Mouse (Mus musculus): ENCODE measurements around the gene Phyhipl. TPM values are rescaled to one million over a fixed set of nuclear protein-coding genes. Genes with fewer than 3 reads are reported as not detected.

Gene Phyhipl
- polyA plus RNA-seq, 1 experiment from 2014 or later = 4.5 TPM

- no peaks in the 10 kb centered on the region for H3K36me3 ChIP-seq (ENCODE audit: control insufficient read depth, insufficient read depth, low read length)
- H3K9ac ChIP-seq (replicated peaks; ENCODE audit: low read depth, low read length) = no peak overlapping the region
- H3K4me3 ChIP-seq (ENCODE audit: low read depth, low read length) = no peak overlapping the region
- H3K9me3 ChIP-seq (ENCODE audit: control insufficient read depth, low read depth, low read length) = no peaks in the 10 kb centered on the region
- H3K4me1 ChIP-seq (ENCODE audit: control insufficient read depth, insufficient read depth, low read length) = no peaks in the 10 kb centered on the region
- WGBS = 20% methylated on average over 3 of the region's 3 CpGs
- no peaks in the 10 kb centered on the region for H3K27me3 ChIP-seq (ENCODE audit: control insufficient read depth, insufficient read depth, low read length)
- ATAC-seq (ENCODE audit: insufficient number of reproducible peaks, insufficient read depth, low FRiP score, low read depth) = no peak
- H3K27ac ChIP-seq (ENCODE audit: low read length) = no peak overlapping the region
- H3K4me2 ChIP-seq (replicated peaks; ENCODE audit: low read depth, low read length) = no peak overlapping the region
Measured at GRCm38 (mm10) chr10:70563636-70564035, 92.1 kb downstream of the Phyhipl start.

DNA sequence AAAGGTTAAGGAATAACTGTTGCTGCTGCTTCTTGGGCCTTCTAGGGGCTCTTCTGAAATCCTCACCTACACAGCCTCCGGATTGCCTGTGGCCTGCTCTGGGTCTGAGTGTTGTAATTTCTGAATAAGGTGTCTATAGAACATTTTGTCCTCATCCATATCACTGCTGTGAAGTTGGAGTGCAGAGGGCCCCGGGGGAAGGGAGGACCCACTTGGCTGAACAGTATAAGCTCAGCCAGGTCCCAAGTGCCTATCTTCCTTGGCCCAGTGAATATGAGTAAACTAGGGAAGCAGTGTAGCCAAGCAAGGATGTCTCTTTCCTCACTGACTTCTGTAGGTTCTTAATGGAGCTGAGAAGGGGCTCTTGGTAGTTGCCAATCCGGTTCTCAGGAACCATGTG lies 103.2 kb downstream of the Phyhipl start:
- Histone ChIP-seq H3K4me1 (ENCODE audit: control insufficient read depth, insufficient read depth, low read length) (no peaks in the 10 kb centered on the region), H3K9me3 (ENCODE audit: control insufficient read depth, low read depth, low read length) (no peaks in the 10 kb centered on the region), H3K4me3 (ENCODE audit: low read depth, low read length) (no peak overlapping the region), H3K4me2 (replicated peaks; ENCODE audit: low read depth, low read length) (no peak overlapping the region), H3K27ac (ENCODE audit: low read length) (no peak overlapping the region), H3K36me3 (ENCODE audit: control insufficient read depth, insufficient read depth, low read length) (no peaks in the 10 kb centered on the region), H3K9ac (replicated peaks; ENCODE audit: low read depth, low read length) (no peak overlapping the region), H3K27me3 (ENCODE audit: control insufficient read depth, insufficient read depth, low read length) (no peaks in the 10 kb centered on the region)
- ATAC-seq (ENCODE audit: insufficient number of reproducible peaks, insufficient read depth, low FRiP score, low read depth) = no peak
- 91% methylated on average over 3 of the region's 3 CpGs for WGBS

DNA sequence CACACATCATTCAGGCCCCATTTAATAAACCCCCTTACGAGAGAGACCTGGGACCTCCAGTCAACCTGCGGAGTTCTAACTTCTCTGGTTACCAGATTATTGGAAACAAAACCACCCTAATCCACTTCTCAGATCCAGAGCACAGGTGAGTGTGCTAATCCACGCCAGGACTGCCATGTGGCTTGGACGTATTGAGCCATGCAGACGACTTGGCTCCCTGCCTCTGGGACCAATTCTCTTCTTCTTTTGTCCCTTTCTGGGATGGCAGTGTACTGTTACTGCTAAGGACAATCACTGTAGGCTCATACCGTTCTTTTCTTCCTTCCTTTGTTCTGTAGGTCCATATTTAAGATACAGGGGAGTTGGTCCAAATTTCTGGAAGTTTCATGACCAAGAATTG lies 112.9 kb downstream of the Phyhipl start:
- no peaks in the 10 kb centered on the region for H3K36me3 ChIP-seq (ENCODE audit: control insufficient read depth, insufficient read depth, low read length)
- H3K9me3 ChIP-seq (ENCODE audit: control insufficient read depth, low read depth, low read length) = no peaks in the 10 kb centered on the region
- no peaks in the 10 kb centered on the region for H3K4me1 ChIP-seq (ENCODE audit: control insufficient read depth, insufficient read depth, low read length)
- H3K9ac ChIP-seq (replicated peaks; ENCODE audit: low read depth, low read length) = no peak overlapping the region
- no peak overlapping the region for H3K4me3 ChIP-seq (ENCODE audit: low read depth, low read length)
- no peaks in the 10 kb centered on the region for H3K27me3 ChIP-seq (ENCODE audit: control insufficient read depth, insufficient read depth, low read length)
- H3K27ac ChIP-seq (ENCODE audit: low read length) = no peak overlapping the region
- H3K4me2 ChIP-seq (replicated peaks; ENCODE audit: low read depth, low read length) = no peak overlapping the region
- WGBS = 87% methylated on average over 6 of the region's 6 CpGs
- ATAC-seq (ENCODE audit: insufficient number of reproducible peaks, insufficient read depth, low FRiP score, low read depth) = no peak

DNA sequence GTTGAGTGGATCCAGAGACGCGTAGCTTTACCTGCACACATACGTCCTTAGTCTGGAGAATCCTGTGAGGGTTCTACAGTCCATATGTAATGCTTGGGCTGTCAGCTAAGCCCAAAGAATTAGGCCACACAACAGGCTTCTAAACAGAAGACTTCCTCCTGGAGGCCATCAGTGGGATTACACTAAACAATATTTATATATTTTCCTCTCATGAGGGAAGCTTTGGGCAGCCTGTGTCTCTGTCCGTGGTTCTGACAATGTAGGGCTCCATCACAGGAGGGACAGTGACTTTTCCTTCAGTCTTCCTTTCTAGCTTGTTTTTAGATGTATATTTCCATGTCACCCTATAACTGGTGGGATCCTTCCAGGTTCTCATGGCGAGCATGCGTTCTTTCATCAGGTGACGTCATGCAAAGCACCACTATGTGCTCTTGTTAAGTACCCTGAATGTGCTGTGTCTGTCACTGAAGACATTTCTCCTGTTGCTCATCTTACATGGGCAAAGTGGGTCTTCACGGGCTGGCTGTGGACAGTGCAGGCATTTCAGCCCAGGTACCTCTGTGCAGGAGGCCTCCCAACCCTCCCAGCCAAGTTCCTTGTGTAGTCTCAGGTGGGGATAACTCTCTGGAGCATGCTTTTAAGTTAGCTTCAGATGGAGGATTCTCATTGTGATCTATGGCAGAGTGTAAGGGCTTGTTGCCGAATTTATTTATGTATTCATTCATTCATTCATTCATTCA lies 115.1 kb downstream of the Phyhipl start:
- H3K4me2 ChIP-seq (replicated peaks; ENCODE audit: low read depth, low read length) = no peak overlapping the region
- no peak overlapping the region for H3K4me3 ChIP-seq (ENCODE audit: low read depth, low read length)
- WGBS = 83% methylated on average over 9 of the region's 9 CpGs
- no peaks in the 10 kb centered on the region for H3K4me1 ChIP-seq (ENCODE audit: control insufficient read depth, insufficient read depth, low read length)
- H3K9me3 ChIP-seq (ENCODE audit: control insufficient read depth, low read depth, low read length) = no peaks in the 10 kb centered on the region
- H3K36me3 ChIP-seq (ENCODE audit: control insufficient read depth, insufficient read depth, low read length) = no peaks in the 10 kb centered on the region
- H3K9ac ChIP-seq (replicated peaks; ENCODE audit: low read depth, low read length) = no peak overlapping the region
- H3K27me3 ChIP-seq (ENCODE audit: control insufficient read depth, insufficient read depth, low read length) = no peaks in the 10 kb centered on the region
- ATAC-seq (ENCODE audit: insufficient number of reproducible peaks, insufficient read depth, low FRiP score, low read depth) = no peak
- no peak overlapping the region for H3K27ac ChIP-seq (ENCODE audit: low read length)

GRCm38 (mm10) chr10:70539251-70539650 lies 116.5 kb downstream of the Phyhipl start:
- Histone ChIP-seq H3K36me3 (ENCODE audit: control insufficient read depth, insufficient read depth, low read length) (no peaks in the 10 kb centered on the region), H3K9ac (replicated peaks; ENCODE audit: low read depth, low read length) (no peak overlapping the region), H3K9me3 (ENCODE audit: control insufficient read depth, low read depth, low read length) (no peaks in the 10 kb centered on the region), H3K4me3 (ENCODE audit: low read depth, low read length) (no peak overlapping the region), H3K4me1 (ENCODE audit: control insufficient read depth, insufficient read depth, low read length) (no peaks in the 10 kb centered on the region), H3K4me2 (replicated peaks; ENCODE audit: low read depth, low read length) (no peak overlapping the region), H3K27me3 (ENCODE audit: control insufficient read depth, insufficient read depth, low read length) (no peaks in the 10 kb centered on the region), H3K27ac (ENCODE audit: low read length) (no peak overlapping the region)
- ATAC-seq (ENCODE audit: insufficient number of reproducible peaks, insufficient read depth, low FRiP score, low read depth) = no peak
- 93% methylated on average over 9 of the region's 9 CpGs for WGBS

DNA sequence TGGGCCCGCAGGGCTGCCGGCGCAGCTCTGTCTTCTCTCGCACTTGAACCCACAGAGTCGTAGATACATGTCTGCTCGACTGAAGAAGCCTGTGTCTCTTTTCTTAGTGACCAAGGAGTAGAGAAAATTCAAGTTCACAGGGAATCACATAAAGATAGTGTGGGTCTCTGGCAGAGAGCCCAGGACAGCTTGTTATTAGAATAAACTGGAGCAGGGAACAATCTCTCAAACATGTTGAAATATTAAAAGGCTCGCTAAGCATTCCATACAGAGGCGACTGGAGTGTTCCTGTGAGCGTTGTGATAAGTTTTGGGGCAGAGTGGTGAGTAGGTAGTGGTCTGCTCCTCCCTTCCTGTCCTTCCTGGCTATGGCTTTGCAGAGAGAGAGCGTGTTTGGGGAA lies 118.1 kb downstream of the Phyhipl start:
- Histone ChIP-seq H3K27ac (ENCODE audit: low read length) (no peak overlapping the region), H3K4me1 (ENCODE audit: control insufficient read depth, insufficient read depth, low read length) (no peaks in the 10 kb centered on the region), H3K36me3 (ENCODE audit: control insufficient read depth, insufficient read depth, low read length) (no peaks in the 10 kb centered on the region), H3K4me3 (ENCODE audit: low read depth, low read length) (no peak overlapping the region), H3K4me2 (replicated peaks; ENCODE audit: low read depth, low read length) (no peak overlapping the region), H3K9me3 (ENCODE audit: control insufficient read depth, low read depth, low read length) (no peaks in the 10 kb centered on the region), H3K27me3 (ENCODE audit: control insufficient read depth, insufficient read depth, low read length) (no peaks in the 10 kb centered on the region), H3K9ac (replicated peaks; ENCODE audit: low read depth, low read length) (no peak overlapping the region)
- WGBS = 76% methylated on average over 10 of the region's 10 CpGs
- ATAC-seq (ENCODE audit: insufficient number of reproducible peaks, insufficient read depth, low FRiP score, low read depth) = no peak

DNA sequence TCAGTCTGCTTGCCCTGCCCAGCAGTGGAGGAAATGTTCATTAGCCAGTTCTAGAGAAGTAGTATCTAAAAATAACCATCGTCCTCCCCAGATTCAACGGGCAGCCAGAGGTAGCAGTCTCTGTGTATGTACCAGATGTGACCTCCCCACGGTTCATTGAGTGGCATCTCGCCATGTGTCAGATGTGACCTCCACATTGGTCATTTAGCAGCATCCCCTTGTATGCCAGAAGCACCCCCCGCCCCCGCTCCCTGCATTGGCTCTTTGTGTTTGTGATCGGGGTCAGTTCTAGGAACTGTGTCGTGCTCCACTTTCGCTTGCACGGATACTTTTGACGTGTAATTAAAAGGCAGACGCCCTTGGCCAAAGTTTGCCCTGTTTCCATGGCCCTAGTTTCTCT lies 120.4 kb downstream of the Phyhipl start:
- WGBS = 87% methylated on average over 12 of the region's 12 CpGs
- Histone ChIP-seq H3K36me3 (ENCODE audit: control insufficient read depth, insufficient read depth, low read length) (no peaks in the 10 kb centered on the region), H3K27ac (ENCODE audit: low read length) (no peak overlapping the region), H3K4me1 (ENCODE audit: control insufficient read depth, insufficient read depth, low read length) (no peaks in the 10 kb centered on the region), H3K4me2 (replicated peaks; ENCODE audit: low read depth, low read length) (no peak overlapping the region), H3K9ac (replicated peaks; ENCODE audit: low read depth, low read length) (no peak overlapping the region), H3K4me3 (ENCODE audit: low read depth, low read length) (no peak overlapping the region), H3K27me3 (ENCODE audit: control insufficient read depth, insufficient read depth, low read length) (no peaks in the 10 kb centered on the region), H3K9me3 (ENCODE audit: control insufficient read depth, low read depth, low read length) (no peaks in the 10 kb centered on the region)
- ATAC-seq (ENCODE audit: insufficient number of reproducible peaks, insufficient read depth, low FRiP score, low read depth) = no peak

GRCm38 (mm10) chr10:70534571-70534970 lies 121.2 kb downstream of the Phyhipl start:
- Histone ChIP-seq H3K27ac (ENCODE audit: low read length) (no peak overlapping the region), H3K9me3 (ENCODE audit: control insufficient read depth, low read depth, low read length) (no peaks in the 10 kb centered on the region), H3K36me3 (ENCODE audit: control insufficient read depth, insufficient read depth, low read length) (no peaks in the 10 kb centered on the region), H3K4me1 (ENCODE audit: control insufficient read depth, insufficient read depth, low read length) (no peaks in the 10 kb centered on the region), H3K4me2 (replicated peaks; ENCODE audit: low read depth, low read length) (no peak overlapping the region), H3K9ac (replicated peaks; ENCODE audit: low read depth, low read length) (no peak overlapping the region), H3K27me3 (ENCODE audit: control insufficient read depth, insufficient read depth, low read length) (no peaks in the 10 kb centered on the region), H3K4me3 (ENCODE audit: low read depth, low read length) (no peak overlapping the region)
- 96% methylated on average over 10 of the region's 10 CpGs for WGBS
- ATAC-seq (ENCODE audit: insufficient number of reproducible peaks, insufficient read depth, low FRiP score, low read depth) = no peak

GRCm38 (mm10) chr10:70533986-70534385 lies 121.8 kb downstream of the Phyhipl start:
- 77% methylated on average over 12 of the region's 12 CpGs for WGBS
- no peak overlapping the region for H3K27ac ChIP-seq (ENCODE audit: low read length)
- no peak for ATAC-seq (ENCODE audit: insufficient number of reproducible peaks, insufficient read depth, low FRiP score, low read depth)

More at GRCm38 (mm10) chr10:70533986-70534385, 121.8 kb downstream of the Phyhipl start:
- Histone ChIP-seq H3K4me3 (ENCODE audit: low read depth, low read length) (no peak overlapping the region), H3K9me3 (ENCODE audit: control insufficient read depth, low read depth, low read length) (no peaks in the 10 kb centered on the region), H3K9ac (replicated peaks; ENCODE audit: low read depth, low read length) (no peak overlapping the region), H3K27me3 (ENCODE audit: control insufficient read depth, insufficient read depth, low read length) (no peaks in the 10 kb centered on the region), H3K36me3 (ENCODE audit: control insufficient read depth, insufficient read depth, low read length) (no peaks in the 10 kb centered on the region), H3K4me1 (ENCODE audit: control insufficient read depth, insufficient read depth, low read length) (no peaks in the 10 kb centered on the region), H3K4me2 (replicated peaks; ENCODE audit: low read depth, low read length) (no peak overlapping the region)

Data from stomach, embryonic 14.5 days (tissue).